Mouse (Mus musculus) mouse trophoblast stem cell (cell line): ENCODE data around the gene A230050P20Rik.

Source experiments
- in situ Hi-C, 2 experiments: fragments of 300-500 bp; cut with MseI, MboI; formaldehyde crosslinking; loops; 2 replicates in 1 of 2; 3 replicates in 1 of 2; pipeline ENCODE4 v1.15.1; 2025

Gene A230050P20Rik

DNA sequence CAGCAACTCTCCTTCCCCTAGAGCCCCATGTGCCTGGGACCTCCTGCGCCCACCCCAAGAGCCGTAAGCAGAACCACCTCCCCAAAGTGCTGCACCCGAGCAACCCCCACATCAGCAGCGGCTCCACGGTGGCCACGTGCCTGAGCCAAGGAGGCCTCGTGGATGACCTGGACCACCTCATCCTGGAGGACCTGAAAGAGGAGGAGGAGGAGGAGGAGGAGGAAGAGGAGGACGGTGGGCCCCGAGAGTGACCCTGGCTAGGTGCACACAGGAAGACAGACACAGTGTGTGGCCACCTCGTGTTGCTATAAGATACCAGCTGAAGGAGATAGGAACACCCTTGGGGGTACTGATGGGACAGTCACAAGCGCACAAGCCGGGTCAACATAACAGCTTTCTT is 5.1 kb downstream of the A230050P20Rik start:
- in situ Hi-C loops: no loop called here

DNA sequence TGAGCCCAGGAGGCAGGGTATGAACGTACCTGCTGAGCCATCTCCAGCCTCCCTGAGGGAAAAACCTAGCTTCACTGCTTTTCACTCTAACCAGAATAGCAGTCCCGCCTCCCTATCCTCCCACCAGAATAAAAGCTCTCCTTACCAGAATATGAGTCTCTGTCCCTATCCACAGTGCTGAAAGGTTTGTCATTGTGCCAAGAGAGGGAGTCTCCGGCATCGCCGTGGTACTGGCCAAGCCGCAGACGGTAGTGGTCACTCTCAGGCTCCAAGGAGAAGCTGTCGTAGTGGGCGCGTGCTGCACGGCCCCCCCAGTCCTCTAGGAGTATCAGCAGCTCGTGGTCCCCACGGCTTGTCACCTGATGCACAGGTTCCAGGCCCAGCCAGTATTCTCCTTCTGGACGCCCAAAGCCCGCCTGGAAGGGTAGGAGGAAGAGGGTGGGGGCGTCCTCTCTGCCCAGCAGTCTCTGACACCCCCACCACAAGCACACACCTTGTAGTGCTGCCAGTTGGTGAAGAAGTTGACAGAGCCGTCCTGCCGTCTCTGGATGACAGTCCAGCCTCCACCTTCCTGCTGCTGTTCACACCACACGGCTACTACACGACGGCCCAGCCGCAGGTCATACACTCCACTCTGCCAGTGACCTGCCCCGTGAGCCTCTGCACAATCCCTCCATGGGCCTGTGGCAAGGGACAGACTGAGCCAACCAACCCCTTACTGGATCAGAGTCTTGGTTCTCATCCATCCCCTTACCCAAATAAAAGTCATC is 6.8 kb downstream of the A230050P20Rik start:
- in situ Hi-C loops: no loop called here

GRCm38 (mm10) chr9:20876318-20877117 is 8.1 kb downstream of the A230050P20Rik start:
- in situ Hi-C loops: no loop called here

- in situ Hi-C loops: no loop called here
Measured at GRCm38 (mm10) chr9:20877118-20878040, 8.9 kb downstream of the A230050P20Rik start.

DNA sequence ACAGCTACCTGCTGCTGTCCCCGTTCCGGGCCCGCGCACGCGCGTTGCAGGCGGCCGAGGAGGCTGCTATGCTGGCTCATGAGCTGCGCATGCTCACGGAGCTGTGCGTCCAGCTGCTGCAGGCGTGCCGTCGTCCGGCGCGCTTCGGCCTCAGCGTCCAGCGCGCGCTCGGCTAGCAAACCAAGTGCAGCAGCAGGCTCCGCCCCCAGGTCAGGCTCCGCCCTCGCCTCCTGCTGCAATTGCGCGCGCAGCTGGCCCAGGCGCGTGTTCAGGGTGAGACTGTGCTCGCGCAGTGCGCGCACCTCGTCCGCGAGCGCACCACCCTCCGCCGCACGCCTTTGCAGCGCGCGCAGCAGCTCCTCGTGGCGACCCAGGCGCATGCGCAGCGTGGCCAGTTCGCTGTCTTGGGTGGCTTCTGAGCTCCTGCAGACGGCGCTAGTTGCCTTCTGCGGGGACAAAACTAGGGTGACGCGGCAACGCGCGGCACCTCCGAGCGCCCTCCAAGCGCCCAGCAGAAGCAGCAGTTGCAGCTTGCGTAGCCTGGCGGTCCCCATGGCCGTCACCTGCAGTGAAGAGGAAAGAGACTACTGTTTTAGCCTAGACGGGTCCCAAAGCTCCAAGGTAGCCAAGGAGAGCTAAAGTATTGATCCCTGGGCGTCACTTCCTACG is 9.7 kb downstream of the A230050P20Rik start:
- in situ Hi-C loops: no loop called here

DNA sequence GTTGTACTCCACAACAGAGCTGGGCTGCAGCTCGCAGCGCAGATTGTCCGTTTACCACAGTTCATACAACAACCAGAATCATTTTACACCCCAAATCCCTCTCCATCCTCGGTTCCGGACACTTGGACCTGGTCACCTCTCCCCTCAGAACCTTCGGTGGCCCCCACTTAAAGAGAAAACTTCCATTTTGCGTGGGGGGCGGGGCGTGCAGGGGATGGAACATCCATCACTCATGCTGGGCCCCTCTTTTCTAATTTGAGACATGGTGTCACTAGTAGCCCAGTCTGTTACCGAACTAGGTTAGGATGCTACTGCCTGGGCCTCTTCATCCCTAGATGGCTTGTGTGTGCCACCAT is 10.2 kb downstream of the A230050P20Rik start:
- in situ Hi-C loops: no loop called here

- in situ Hi-C loops: no loop called here
Measured at GRCm38 (mm10) chr9:20879097-20879792, 10.8 kb downstream of the A230050P20Rik start, which contains the start of gene Angptl6. Gene Angptl6, minus strand, starts transcription at chr9:20879727.

DNA sequence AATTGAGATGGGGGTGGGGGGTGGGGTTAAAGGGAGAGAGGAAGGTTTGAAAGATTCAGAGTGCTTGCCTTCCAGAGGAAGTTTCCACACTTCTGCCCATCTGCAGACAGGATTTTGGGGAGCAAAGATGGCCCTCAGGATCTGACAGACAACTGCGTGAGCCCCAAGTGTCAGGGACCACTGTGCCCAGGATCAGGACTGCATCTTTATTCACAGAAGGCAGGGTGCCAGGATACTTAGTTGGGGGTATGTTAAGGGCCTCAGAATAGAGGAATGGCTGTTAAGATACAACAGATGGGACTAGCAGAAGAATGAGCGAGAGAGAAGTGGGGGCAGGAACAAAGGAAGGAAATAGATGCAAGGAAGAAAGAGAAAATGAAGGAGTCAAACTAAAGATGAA is 18.1 kb downstream of the A230050P20Rik start:
- in situ Hi-C loops: no loop called here

DNA sequence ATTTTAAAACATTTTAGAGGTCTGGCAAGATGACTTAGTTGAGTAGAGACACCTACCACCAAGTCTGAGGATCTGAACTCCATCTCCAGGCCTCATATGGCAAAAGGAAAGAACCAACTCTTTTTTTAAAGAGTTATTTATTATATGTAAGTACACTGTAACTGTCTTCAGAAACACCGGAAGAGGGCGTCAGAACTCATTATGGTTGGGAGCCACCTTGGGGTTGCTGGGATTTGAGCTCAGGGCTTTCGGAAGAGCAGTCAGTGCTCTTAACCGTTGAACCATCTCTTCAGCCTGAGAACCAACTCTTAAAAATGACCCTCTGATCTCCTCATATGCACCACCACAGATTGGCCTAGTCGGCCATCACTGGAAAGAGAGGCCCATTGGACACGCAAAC is 18.7 kb downstream of the A230050P20Rik start:
- in situ Hi-C loops: no loop called here

DNA sequence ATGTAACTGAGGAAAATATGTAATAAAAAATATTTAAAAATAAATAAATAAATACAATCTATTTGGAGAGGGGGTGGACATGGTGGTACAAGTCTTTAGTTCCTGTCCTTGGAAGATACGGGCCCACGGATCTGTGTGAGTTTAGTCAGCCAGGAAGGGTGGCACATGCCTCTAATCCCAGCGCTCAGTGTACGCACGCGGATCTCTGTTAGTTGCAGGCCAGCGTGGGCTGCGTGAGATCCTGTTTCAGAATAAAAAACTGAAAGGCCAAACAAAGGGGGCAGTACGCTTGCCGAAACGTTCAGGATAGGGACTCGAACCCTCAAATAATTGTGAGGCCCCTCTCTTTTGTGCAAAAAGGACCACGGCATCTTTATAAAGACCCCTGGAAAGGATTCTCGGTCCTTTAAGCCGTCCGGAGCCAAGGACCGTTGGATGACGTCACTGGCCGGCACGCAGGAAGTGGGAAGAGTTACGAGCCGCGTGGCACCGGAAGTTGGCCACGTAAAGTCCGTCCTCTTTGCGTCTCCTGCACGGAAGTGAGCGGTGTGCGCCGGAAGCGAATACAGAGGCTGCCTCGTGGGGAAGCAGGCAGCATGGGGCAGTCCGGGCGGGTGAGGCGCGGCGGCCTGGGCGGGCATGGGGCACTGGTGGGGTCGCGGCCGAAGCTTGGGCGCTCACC is 19.4 kb downstream of the A230050P20Rik start, which contains the start of gene Ppan:
Gene Ppan (plus strand): TSS at position 472 of the 682 bp plus-strand sequence.
- in situ Hi-C loops: no loop called here

DNA sequence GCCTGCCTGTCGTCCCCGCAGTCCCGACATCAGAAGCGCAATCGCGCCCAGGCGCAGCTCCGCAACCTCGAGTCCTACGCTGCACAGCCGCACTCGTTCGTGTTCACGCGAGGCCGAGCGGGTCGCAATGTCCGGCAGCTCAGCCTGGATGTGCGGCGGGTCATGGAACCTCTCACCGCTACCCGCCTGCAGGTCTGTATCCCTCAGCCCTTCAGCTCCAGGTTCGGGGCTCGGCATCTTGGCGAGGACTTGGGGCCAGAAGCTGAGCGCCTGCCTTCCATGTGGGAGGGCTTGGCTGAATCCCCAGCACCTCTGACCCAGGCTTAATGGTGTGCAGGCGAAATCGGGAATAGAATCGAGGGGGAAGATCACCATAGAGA is 19.9 kb downstream of the A230050P20Rik start:
- in situ Hi-C loops: no loop called here

GRCm38 (mm10) chr9:20889185-20890141 is 21.0 kb downstream of the A230050P20Rik start:
- in situ Hi-C loops: no loop called here

GRCm38 (mm10) chr9:20890411-20890810 is 22.0 kb downstream of the A230050P20Rik start:
- in situ Hi-C loops: no loop called here

GRCm38 (mm10) chr9:20891339-20892103 is 23.1 kb downstream of the A230050P20Rik start:
- in situ Hi-C loops: no loop called here

DNA sequence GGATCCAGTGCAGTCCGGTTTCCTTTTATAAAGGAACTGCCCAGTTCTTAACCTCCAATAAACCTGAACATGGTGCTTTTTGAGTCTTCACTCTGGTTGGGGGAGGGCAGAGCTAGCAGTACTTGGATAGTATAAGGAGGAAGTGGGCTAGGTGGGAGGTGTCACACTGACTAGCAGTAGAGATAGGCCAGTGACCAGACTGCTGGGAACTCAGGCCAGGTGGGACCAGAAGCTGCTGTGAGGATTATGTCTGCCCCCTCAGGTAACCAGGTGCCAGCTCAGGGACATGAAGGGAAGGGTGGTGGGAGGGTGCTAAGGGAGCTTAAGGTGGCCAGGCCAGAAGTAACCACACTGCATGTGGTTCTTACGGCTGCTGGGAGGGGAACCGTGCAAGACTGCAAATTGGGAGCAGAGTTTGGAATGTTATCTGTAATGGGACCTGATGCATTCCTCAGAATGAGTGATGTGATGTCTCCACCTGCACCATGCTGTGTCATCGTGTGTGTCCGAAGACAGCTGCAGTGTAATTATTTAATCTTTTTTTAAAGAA is 23.7 kb downstream of the A230050P20Rik start:
- in situ Hi-C loops: no loop called here

DNA sequence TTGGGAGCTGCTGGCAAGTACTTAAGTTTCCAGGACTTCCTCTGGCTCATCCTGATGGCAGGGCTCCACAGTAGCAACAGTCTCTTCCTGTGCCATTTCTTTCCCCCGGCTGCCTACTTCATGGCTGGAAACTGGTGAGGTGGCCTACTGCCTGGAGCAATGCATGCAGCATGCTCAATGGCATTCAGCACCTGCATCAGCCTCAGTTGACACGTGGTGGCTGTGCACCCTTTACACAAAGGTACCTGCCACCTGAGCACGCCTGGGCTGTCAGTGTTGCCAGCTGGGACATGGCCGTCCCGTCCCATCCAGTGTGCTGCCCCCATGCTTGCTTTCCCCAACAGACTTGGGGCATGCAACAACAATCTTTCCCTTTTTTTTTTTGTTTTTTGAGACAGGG is 24.6 kb downstream of the A230050P20Rik start:
- in situ Hi-C loops: no loop called here

- in situ Hi-C loops: no loop called here
Measured at GRCm38 (mm10) chr9:20893590-20894343, 25.3 kb downstream of the A230050P20Rik start.
